Mouse (Mus musculus): ENCODE results near the gene Utrn. TPM values are rescaled to one million over a fixed set of nuclear protein-coding genes. Genes with fewer than 3 reads are reported as not detected.

Utrn gene
- polyA plus RNA-seq, 1 experiment from 2014 or later = 67.9 TPM

DNA sequence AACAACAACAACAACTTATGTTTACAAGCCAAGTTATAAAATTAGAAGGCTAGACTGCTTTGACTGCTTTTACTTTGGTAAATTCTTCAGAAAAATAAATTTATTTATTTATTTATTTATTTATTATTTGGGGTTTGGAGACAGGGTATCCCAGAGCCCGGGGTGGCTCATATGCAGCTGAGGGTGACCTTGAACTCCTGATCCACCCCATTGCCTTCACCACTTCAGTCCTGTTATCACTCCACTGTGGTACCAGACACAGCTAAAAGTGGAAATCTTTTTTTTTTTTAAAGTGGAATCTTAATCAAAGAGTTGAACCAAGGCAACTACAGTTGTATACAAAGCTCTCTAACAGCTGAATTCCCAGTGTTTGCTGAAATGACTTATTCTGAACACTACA is 80.6 kb downstream of the Utrn start:
- Histone ChIP-seq H3K36me3 (ENCODE audit: insufficient read depth) (no peaks in the 10 kb centered on the region), H3K4me2 (no peak overlapping the region), H3K9ac (no peak overlapping the region), H3K4me1 (ENCODE audit: insufficient read depth) (no peaks in the 10 kb centered on the region), H3K9me3 (ENCODE audit: low read depth, low read length) (no peaks in the 10 kb centered on the region), H3K4me3 (ENCODE audit: low read depth, low read length) (no peak overlapping the region), H3K27ac (ENCODE audit: low read depth) (no peak overlapping the region), H3K27me3 (ENCODE audit: insufficient read depth, low read length) (no peaks in the 10 kb centered on the region)
- DNase-seq = no peak
- ATAC-seq (ENCODE audit: insufficient read depth) = no peak
- no peak for TF ChIP-seq CTCF (IDR thresholded peaks at IDR 0.05; ENCODE audit: low read depth)
- WGBS = 70% methylated on average over 1 of the region's 1 CpGs

DNA sequence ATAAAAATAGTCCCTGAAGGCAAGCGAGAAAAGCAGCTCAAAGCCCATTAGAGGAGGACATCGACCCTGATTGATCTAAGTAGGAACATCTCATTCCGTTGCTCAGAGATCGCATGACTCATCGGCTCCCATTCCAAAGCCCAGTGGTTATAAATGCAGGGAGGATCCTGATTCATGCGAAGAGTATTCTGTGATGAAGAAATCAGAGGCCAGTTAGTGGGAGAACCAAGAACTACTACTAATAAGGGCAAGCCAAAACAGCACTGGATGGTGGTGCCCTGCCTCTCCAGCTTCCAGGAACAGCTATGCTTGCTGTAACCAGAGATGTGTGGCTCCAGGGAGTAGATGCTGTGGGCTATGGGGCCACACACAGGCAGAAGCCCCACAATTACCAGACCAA is 81.2 kb downstream of the Utrn start:
- WGBS = 63% methylated on average over 6 of the region's 6 CpGs
- H3K4me3 ChIP-seq (ENCODE audit: low read depth, low read length) = no peak overlapping the region
- no peaks in the 10 kb centered on the region for H3K4me1 ChIP-seq (ENCODE audit: insufficient read depth)
- DNase-seq = no peak
- ATAC-seq (ENCODE audit: insufficient read depth) = no peak
- no peak overlapping the region for H3K27ac ChIP-seq (ENCODE audit: low read depth)
- no peaks in the 10 kb centered on the region for H3K36me3 ChIP-seq (ENCODE audit: insufficient read depth)
- H3K9ac ChIP-seq = no peak overlapping the region
- H3K27me3 ChIP-seq (ENCODE audit: insufficient read depth, low read length) = no peaks in the 10 kb centered on the region
- no peak for TF ChIP-seq CTCF (IDR thresholded peaks at IDR 0.05; ENCODE audit: low read depth)
- no peaks in the 10 kb centered on the region for H3K9me3 ChIP-seq (ENCODE audit: low read depth, low read length)
- H3K4me2 ChIP-seq = no peak overlapping the region

DNA sequence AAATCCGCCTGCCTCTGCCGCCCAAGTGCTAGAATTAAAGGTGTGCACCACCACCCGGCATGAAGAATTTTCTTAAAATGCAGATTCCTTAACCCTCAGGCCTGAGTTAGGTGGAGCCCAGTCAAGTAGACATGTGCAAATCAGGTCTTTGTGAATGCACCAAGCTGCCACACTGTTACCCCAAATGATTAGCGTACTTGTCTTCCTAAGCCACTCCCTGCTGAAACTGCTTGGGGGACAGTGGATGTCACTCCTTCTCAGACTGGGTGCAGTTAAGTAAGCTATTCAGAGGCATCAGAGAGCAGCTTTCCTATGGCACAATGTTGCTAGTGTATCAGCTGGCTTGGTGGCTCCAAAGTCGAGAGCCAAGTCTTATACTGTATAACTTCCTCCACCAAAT is 83.9 kb downstream of the Utrn start:
- DNase-seq (no peak), ATAC-seq (ENCODE audit: insufficient read depth) (no peak)
- H3K4me3 ChIP-seq (ENCODE audit: low read depth, low read length) = no peak overlapping the region
- H3K27ac ChIP-seq (ENCODE audit: low read depth) = no peak overlapping the region
- H3K9ac ChIP-seq = no peak overlapping the region
- WGBS = 88% methylated on average over 5 of the region's 5 CpGs
- H3K36me3 ChIP-seq (ENCODE audit: insufficient read depth) = no peaks in the 10 kb centered on the region
- no peak overlapping the region for H3K4me2 ChIP-seq
- no peaks in the 10 kb centered on the region for H3K27me3 ChIP-seq (ENCODE audit: insufficient read depth, low read length)
- no peak for TF ChIP-seq CTCF (IDR thresholded peaks at IDR 0.05; ENCODE audit: low read depth)
- H3K9me3 ChIP-seq (ENCODE audit: low read depth, low read length) = no peaks in the 10 kb centered on the region
- H3K4me1 ChIP-seq (ENCODE audit: insufficient read depth) = no peaks in the 10 kb centered on the region

DNA sequence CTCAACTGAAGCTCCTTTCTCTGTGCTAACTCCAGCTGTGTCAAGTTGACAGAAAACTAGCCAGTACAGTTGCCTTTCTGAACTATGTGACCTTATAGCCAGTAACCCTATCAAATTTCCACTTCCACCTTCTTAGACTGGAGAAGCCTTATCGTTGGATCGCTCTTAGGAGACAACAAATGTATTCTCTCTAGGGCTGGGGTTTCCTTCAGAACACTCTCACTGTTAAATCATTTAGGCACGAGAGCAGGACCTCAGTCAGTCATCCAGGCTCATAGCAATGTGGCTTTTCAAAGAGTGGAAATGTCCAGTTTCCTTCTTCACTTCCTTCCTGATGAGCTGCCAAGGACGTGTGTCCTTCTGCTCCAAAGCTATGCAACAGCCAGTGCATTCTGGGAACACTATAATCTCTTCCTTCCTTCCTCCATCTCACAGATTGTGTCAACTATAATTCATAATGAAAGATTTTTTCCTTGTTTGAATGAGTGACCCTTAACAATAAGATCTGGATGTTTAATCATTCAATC is 87.7 kb downstream of the Utrn start:
- no peak overlapping the region for H3K9ac ChIP-seq
- DNase-seq (peak; percentile 46), ATAC-seq (ENCODE audit: insufficient read depth) (peak; percentile 47; the same call in 1 of the 2 replicates)
- H3K9me3 ChIP-seq (ENCODE audit: low read depth, low read length) = no peaks in the 10 kb centered on the region
- no peak for TF ChIP-seq CTCF (IDR thresholded peaks at IDR 0.05; ENCODE audit: low read depth)
- H3K4me2 ChIP-seq = no peak overlapping the region
- H3K4me1 ChIP-seq (ENCODE audit: insufficient read depth) = no peaks in the 10 kb centered on the region
- no peaks in the 10 kb centered on the region for H3K36me3 ChIP-seq (ENCODE audit: insufficient read depth)
- WGBS = 66% methylated on average over 4 of the region's 4 CpGs
- no peak overlapping the region for H3K4me3 ChIP-seq (ENCODE audit: low read depth, low read length)
- no peaks in the 10 kb centered on the region for H3K27me3 ChIP-seq (ENCODE audit: insufficient read depth, low read length)
- no peak overlapping the region for H3K27ac ChIP-seq (ENCODE audit: low read depth)

DNA sequence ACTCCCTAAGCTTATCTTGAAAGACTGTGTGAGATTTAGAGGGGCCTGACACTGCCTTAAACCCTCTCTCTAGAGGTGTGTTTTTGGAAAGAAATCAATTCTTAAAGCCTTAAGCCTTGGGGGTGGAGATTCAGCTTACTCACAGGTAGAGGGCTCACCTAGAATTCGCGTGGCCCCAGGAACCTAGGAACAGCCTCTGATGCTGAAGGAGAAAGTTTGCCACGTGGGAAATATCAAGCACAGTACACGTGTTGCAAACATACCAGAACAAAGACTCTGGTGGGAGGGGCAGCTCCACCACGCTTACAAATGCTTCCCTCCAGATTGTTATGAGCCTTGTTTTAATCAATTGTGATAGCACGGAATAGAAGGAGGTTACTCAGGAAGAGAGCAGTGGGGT is 96.0 kb downstream of the Utrn start:
- no peak for TF ChIP-seq CTCF (IDR thresholded peaks at IDR 0.05; ENCODE audit: low read depth)
- Histone ChIP-seq H3K27ac (ENCODE audit: low read depth) (no peak overlapping the region), H3K9ac (no peak overlapping the region), H3K27me3 (ENCODE audit: insufficient read depth, low read length) (no peaks in the 10 kb centered on the region), H3K4me2 (no peak overlapping the region), H3K4me3 (ENCODE audit: low read depth, low read length) (no peak overlapping the region), H3K4me1 (ENCODE audit: insufficient read depth) (no peaks in the 10 kb centered on the region), H3K36me3 (ENCODE audit: insufficient read depth) (no peaks in the 10 kb centered on the region), H3K9me3 (ENCODE audit: low read depth, low read length) (no peaks in the 10 kb centered on the region)
- DNase-seq (no peak), ATAC-seq (ENCODE audit: insufficient read depth) (no peak)
- WGBS = 39% methylated on average over 6 of the region's 6 CpGs

DNA sequence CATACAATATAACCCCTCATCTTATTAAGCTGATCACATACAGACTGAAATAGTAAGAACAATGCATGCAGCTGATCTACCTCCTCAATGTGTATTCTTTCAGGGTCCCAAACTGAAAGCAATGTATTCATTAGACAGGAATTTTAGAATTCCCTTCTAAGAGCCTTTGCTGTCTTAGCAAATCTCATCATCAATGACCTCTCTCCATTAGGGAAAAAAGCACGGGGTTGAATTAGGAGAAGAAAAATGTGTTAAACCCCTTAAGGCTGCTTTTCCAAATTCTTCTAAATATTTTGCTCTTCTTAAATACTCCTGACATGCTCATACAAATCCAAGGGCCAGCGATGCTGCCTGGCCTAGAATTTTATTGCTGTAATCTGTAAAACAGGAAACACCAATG is 97.7 kb downstream of the Utrn start:
- H3K27ac ChIP-seq (ENCODE audit: low read depth) = no peak overlapping the region
- H3K4me3 ChIP-seq (ENCODE audit: low read depth, low read length) = no peak overlapping the region
- no peaks in the 10 kb centered on the region for H3K9me3 ChIP-seq (ENCODE audit: low read depth, low read length)
- no peak overlapping the region for H3K4me2 ChIP-seq
- no peak overlapping the region for H3K9ac ChIP-seq
- H3K4me1 ChIP-seq (ENCODE audit: insufficient read depth) = no peaks in the 10 kb centered on the region
- H3K36me3 ChIP-seq (ENCODE audit: insufficient read depth) = no peaks in the 10 kb centered on the region
- WGBS = 89% methylated on average over 2 of the region's 2 CpGs
- no peak for ATAC-seq (ENCODE audit: insufficient read depth)
- no peak for TF ChIP-seq CTCF (IDR thresholded peaks at IDR 0.05; ENCODE audit: low read depth)
- no peaks in the 10 kb centered on the region for H3K27me3 ChIP-seq (ENCODE audit: insufficient read depth, low read length)
- no peak for DNase-seq

DNA sequence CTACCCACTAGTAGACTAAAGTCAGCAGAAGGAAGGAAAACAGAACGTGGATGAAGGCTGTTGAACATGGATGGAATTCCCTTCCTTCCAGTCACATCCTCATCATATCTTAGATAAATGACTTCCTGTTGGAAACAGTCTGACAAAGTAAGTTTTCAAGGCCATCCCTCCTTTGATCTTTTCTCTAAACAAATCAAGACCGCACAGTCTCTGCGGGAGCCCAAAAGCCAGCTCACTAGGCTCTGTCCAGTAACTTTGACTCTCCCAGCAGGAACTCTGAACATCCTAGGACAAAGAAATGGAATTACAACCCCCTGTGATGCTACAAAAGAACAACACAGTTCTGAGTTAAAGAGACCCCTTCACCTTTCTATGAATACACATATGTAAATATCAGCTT is 106.5 kb downstream of the Utrn start:
- H3K4me3 ChIP-seq (ENCODE audit: low read depth, low read length) = no peak overlapping the region
- ATAC-seq (ENCODE audit: insufficient read depth) (no peak), DNase-seq (peak; percentile 55)
- H3K9me3 ChIP-seq (ENCODE audit: low read depth, low read length) = no peaks in the 10 kb centered on the region
- 32% methylated on average over 3 of the region's 3 CpGs for WGBS
- H3K9ac ChIP-seq = no peak overlapping the region
- H3K4me2 ChIP-seq = no peak overlapping the region
- no peaks in the 10 kb centered on the region for H3K4me1 ChIP-seq (ENCODE audit: insufficient read depth)
- no peak for TF ChIP-seq CTCF (IDR thresholded peaks at IDR 0.05; ENCODE audit: low read depth)
- H3K36me3 ChIP-seq (ENCODE audit: insufficient read depth) = peaks cover 4% of the 10 kb centered on the region; the same call in 1 of the 2 replicates
- H3K27me3 ChIP-seq (ENCODE audit: insufficient read depth, low read length) = no peaks in the 10 kb centered on the region
- H3K27ac ChIP-seq (ENCODE audit: low read depth) = no peak overlapping the region

DNA sequence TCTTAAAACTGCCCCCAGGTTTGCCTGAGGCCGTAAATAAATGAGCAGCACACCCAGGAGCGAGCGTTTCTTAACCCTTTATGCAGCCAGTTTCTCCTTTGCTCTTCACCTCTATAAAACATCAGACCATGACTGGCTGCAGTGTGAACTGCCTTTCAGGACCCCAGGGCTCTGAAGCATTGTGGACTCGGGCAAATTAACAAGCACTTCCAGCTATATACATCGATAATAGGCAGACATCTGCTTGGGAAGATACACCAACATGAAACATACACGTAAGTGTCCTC is 110.5 kb downstream of the Utrn start:
- no peak for TF ChIP-seq CTCF (IDR thresholded peaks at IDR 0.05; ENCODE audit: low read depth)
- Histone ChIP-seq H3K4me2 (no peak overlapping the region), H3K9me3 (ENCODE audit: low read depth, low read length) (no peaks in the 10 kb centered on the region), H3K27me3 (ENCODE audit: insufficient read depth, low read length) (no peaks in the 10 kb centered on the region), H3K27ac (ENCODE audit: low read depth) (no peak overlapping the region), H3K9ac (no peak overlapping the region), H3K4me1 (ENCODE audit: insufficient read depth) (no peaks in the 10 kb centered on the region), H3K36me3 (ENCODE audit: insufficient read depth) (peaks cover 4% of the 10 kb centered on the region; the same call in 1 of the 2 replicates), H3K4me3 (ENCODE audit: low read depth, low read length) (no peak overlapping the region)
- no peak for DNase-seq
- 66% methylated on average over 6 of the region's 6 CpGs for whole genome bisulfite sequencing
- no peak for ATAC-seq (ENCODE audit: insufficient read depth)
